Mouse (Mus musculus) hindbrain, embryonic 14.5 days (tissue): ENCODE measurements around the gene Sh3d21. TPM values are rescaled to one million over a fixed set of nuclear protein-coding genes. Genes with fewer than 3 reads are reported as not detected.

Experiments used
- ATAC-seq: fragments of 200-750 bp; cut with Nextera tagmentation; 2 replicates; pipeline ENCODE4 v1.8.0; 2017; ENCODE audit warnings: moderate number of reproducible peaks, mild to moderate bottlenecking, moderate TSS enrichment, moderate library complexity; ENCODE audit not compliant: low FRiP score
- DNase-seq: peaks from one replicate; pipeline ENCODE4 v3.0.0-alpha.2; 2015; ENCODE audit warnings: low spot score
- H3K27ac ChIP-seq: fragments of 300-500 bp; sonication (generic); 2 replicates; pipeline ENCODE4 v1.5.1; 2014; ENCODE audit warnings: mild to moderate bottlenecking, moderate library complexity
- H3K27me3 ChIP-seq: fragments of 300-500 bp; sonication (generic); 2 replicates; pipeline ENCODE4 v1.6.1; 2014; ENCODE audit warnings: mild to moderate bottlenecking, low read length, mixed read lengths; ENCODE audit not compliant: control insufficient read depth, insufficient read depth
- H3K36me3 ChIP-seq: fragments of 300-500 bp; sonication (generic); replicated peaks from 2 replicates; pipeline ENCODE4 v1.6.1; 2014; ENCODE audit not compliant: control insufficient read depth, insufficient read depth
- H3K4me1 ChIP-seq: fragments of 300-500 bp; sonication (generic); replicated peaks from 2 replicates; pipeline ENCODE4 v1.6.1; 2014; ENCODE audit warnings: antibody characterized with exemption, low read length, mixed read lengths; ENCODE audit not compliant: control insufficient read depth, insufficient read depth
- H3K4me2 ChIP-seq: fragments of 300-500 bp; sonication (generic); replicated peaks from 2 replicates; pipeline ENCODE4 v1.6.1; 2014; ENCODE audit warnings: mild to moderate bottlenecking, moderate library complexity
- H3K4me3 ChIP-seq: fragments of 300-500 bp; sonication (generic); replicated peaks from 2 replicates; pipeline ENCODE4 v1.5.1; 2014; ENCODE audit warnings: mild to moderate bottlenecking, low read length
- H3K9ac ChIP-seq: fragments of 300-500 bp; sonication (generic); 2 replicates; pipeline ENCODE4 v1.6.1; 2014
- H3K9me3 ChIP-seq: fragments of 300-500 bp; sonication (generic); 2 replicates; pipeline ENCODE4 v1.6.1; 2016; ENCODE audit warnings: low read length; ENCODE audit not compliant: control insufficient read depth
- WGBS: fragments of 180-500 bp; shearing (Covaris S2); extraction: QIAGEN DNeasy Blood & Tissue Kit; methylation state at CpG from one replicate; pipeline ENCODE4 v1.1.7; 2014; 5-methylcytosine and 5-hydroxymethylcytosine counted together
- polyA plus RNA-seq: library from polyadenylated mRNA; unstranded; fragments of >200 nt; fragmentation: Nextera tagmentation; extraction: Ambion mirVana; gene quantifications from 2 replicates; pipeline ENCODE4 v1.2.1, GENCODE M21; 2014

Sh3d21 gene
- polyA plus RNA-seq, 1 experiment from 2014 or later, result 1.1 TPM

- Histone ChIP-seq H3K9ac (no peak overlapping the region), H3K9me3 (no peaks in the 10 kb centered on the region), H3K4me3 (no peak overlapping the region), H3K36me3 (no peaks in the 10 kb centered on the region), H3K27me3 (peaks cover 39% of the 10 kb centered on the region), H3K4me1 (peaks cover 16% of the 10 kb centered on the region), H3K27ac (no peak overlapping the region), H3K4me2 (no peak overlapping the region)
- DNase-seq (no peak), ATAC-seq (no peak)
- WGBS, result 69% methylated on average over 4 of the region's 4 CpGs
Measured at GRCm38 (mm10) chr4:126145396-126145795, 17.9 kb downstream of the Sh3d21 start.

DNA sequence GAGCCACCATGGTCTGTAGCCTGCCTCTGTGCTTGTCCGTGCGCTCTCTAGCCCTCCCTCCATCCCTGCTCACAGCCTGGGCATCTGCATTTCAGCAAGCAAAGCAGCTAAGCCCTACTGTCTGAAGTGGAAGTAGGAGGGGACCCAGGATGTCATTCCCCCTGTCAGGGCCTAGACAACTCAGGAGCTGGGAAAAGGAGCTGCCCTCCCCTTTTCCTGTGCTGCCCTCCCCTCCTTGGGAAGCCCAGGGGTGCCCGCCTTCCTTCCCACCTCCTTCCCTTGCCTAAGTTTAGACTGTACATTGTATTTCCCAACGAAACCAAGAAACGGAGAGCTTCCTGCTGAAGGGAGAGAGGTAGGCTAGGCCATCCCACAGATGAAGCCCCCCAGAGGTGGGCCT, 22.3 kb downstream of the Sh3d21 start:
- Histone ChIP-seq H3K4me2 (no peak overlapping the region), H3K27me3 (no peaks in the 10 kb centered on the region), H3K4me3 (no peak overlapping the region), H3K27ac (no peak overlapping the region), H3K36me3 (peaks cover 41% of the 10 kb centered on the region), H3K9me3 (no peaks in the 10 kb centered on the region), H3K4me1 (no peaks in the 10 kb centered on the region), H3K9ac (no peak overlapping the region)
- no peak for ATAC-seq
- 84% methylated on average over 5 of the region's 5 CpGs for WGBS
- no peak for DNase-seq

GRCm38 (mm10) chr4:126137773-126138172, 25.5 kb downstream of the Sh3d21 start:
- DNase-seq (no peak), ATAC-seq (no peak)
- H3K4me3 ChIP-seq, result no peak overlapping the region
- 75% methylated on average over 4 of the region's 4 CpGs for WGBS
- H3K4me1 ChIP-seq, result no peaks in the 10 kb centered on the region
- H3K36me3 ChIP-seq, result peaks cover 66% of the 10 kb centered on the region
- H3K27ac ChIP-seq, result no peak overlapping the region
- H3K4me2 ChIP-seq, result no peak overlapping the region
- no peaks in the 10 kb centered on the region for H3K27me3 ChIP-seq
- H3K9me3 ChIP-seq, result no peaks in the 10 kb centered on the region
- no peak overlapping the region for H3K9ac ChIP-seq

GRCm38 (mm10) chr4:126134639-126135038, 28.7 kb downstream of the Sh3d21 start:
- H3K4me3 ChIP-seq, result no peak overlapping the region
- H3K4me2 ChIP-seq, result no peak overlapping the region
- H3K9ac ChIP-seq, result no peak overlapping the region
- DNase-seq (no peak), ATAC-seq (no peak)
- 85% methylated on average over 4 of the region's 4 CpGs for WGBS
- peaks cover 11% of the 10 kb centered on the region; the same call in 1 of the 2 replicates for H3K4me1 ChIP-seq
- peaks cover 78% of the 10 kb centered on the region for H3K36me3 ChIP-seq
- H3K27ac ChIP-seq, result no peak overlapping the region
- no peaks in the 10 kb centered on the region for H3K27me3 ChIP-seq
- no peaks in the 10 kb centered on the region for H3K9me3 ChIP-seq

GRCm38 (mm10) chr4:126134236-126134635, 29.1 kb downstream of the Sh3d21 start:
- DNase-seq (no peak), ATAC-seq (no peak)
- H3K27ac ChIP-seq, result no peak overlapping the region
- H3K36me3 ChIP-seq, result peaks cover 78% of the 10 kb centered on the region
- no peak overlapping the region for H3K4me2 ChIP-seq
- H3K9ac ChIP-seq, result no peak overlapping the region
- no peaks in the 10 kb centered on the region for H3K27me3 ChIP-seq
- H3K9me3 ChIP-seq, result no peaks in the 10 kb centered on the region
- peaks cover 11% of the 10 kb centered on the region; the same call in 1 of the 2 replicates for H3K4me1 ChIP-seq
- 88% methylated on average over 4 of the region's 4 CpGs for WGBS
- H3K4me3 ChIP-seq, result no peak overlapping the region

DNA sequence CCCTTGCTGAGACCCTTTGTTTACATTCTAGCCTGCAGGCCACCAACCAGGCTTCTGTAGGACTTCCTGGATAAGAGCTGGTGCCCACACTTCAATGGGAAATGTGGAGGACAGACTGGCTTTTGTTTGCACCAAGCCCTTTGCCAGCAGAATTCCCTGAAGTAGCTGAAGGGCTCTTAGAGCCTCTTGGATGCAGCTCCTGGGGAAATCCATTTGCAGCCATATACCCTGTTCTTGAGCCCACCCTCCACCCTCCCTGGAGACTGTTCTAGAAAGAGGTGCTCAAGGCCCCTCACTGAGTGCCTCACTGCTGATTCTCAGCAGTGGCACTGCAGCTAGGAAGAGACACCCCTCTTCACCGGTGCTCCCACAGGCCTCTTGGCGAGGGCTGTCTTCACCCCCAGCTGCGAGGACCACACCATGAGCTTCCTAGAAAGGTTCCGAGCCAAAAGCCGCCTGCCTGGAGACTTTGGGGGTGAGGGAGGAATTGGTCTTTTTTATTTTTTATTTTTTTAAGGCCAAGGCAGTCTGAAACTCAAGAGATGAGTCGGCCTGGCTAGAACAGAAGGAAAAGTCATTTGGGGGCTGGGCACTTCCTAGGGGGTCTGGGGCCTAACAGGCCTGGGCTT, 30.5 kb downstream of the Sh3d21 start:
- WGBS, result 85% methylated on average over 6 of the region's 6 CpGs
- no peak overlapping the region for H3K4me3 ChIP-seq
- H3K4me1 ChIP-seq, result peaks cover 11% of the 10 kb centered on the region; the same call in 1 of the 2 replicates
- no peak overlapping the region for H3K4me2 ChIP-seq
- peak overlapping the region; percentile 38 for H3K27ac ChIP-seq
- DNase-seq (no peak), ATAC-seq (no peak)
- no peaks in the 10 kb centered on the region for H3K9me3 ChIP-seq
- H3K9ac ChIP-seq, result no peak overlapping the region
- H3K27me3 ChIP-seq, result no peaks in the 10 kb centered on the region
- H3K36me3 ChIP-seq, result peaks cover 78% of the 10 kb centered on the region

- ATAC-seq, result peak; percentile 53
- WGBS, result 56% methylated on average over 10 of the region's 10 CpGs
- peak; percentile 74 for DNase-seq
- Histone ChIP-seq H3K4me3 (no peak overlapping the region), H3K27ac (peak overlapping the region; percentile 55; the same call in 1 of the 2 replicates), H3K9ac (no peak overlapping the region), H3K4me1 (peaks cover 11% of the 10 kb centered on the region; the same call in 1 of the 2 replicates), H3K27me3 (no peaks in the 10 kb centered on the region), H3K36me3 (peaks cover 77% of the 10 kb centered on the region), H3K9me3 (no peaks in the 10 kb centered on the region), H3K4me2 (no peak overlapping the region)
Measured at GRCm38 (mm10) chr4:126131290-126132121, 31.8 kb downstream of the Sh3d21 start.

GRCm38 (mm10) chr4:126130502-126130901, 32.8 kb downstream of the Sh3d21 start:
- Histone ChIP-seq H3K9ac (no peak overlapping the region), H3K27ac (peak overlapping the region; percentile 57; the same call in 1 of the 2 replicates), H3K4me1 (peaks cover 11% of the 10 kb centered on the region; the same call in 1 of the 2 replicates), H3K9me3 (no peaks in the 10 kb centered on the region), H3K4me3 (no peak overlapping the region), H3K36me3 (peaks cover 77% of the 10 kb centered on the region), H3K27me3 (no peaks in the 10 kb centered on the region), H3K4me2 (no peak overlapping the region)
- no peak for DNase-seq
- WGBS, result 84% methylated on average over 11 of the region's 11 CpGs
- no peak for ATAC-seq

- peaks cover 53% of the 10 kb centered on the region for H3K36me3 ChIP-seq
- H3K27me3 ChIP-seq, result no peaks in the 10 kb centered on the region
- H3K4me2 ChIP-seq, result no peak overlapping the region
- ATAC-seq, result no peak
- no peak for DNase-seq
- 80% methylated on average over 10 of the region's 10 CpGs for WGBS
- H3K4me3 ChIP-seq, result no peak overlapping the region
- H3K4me1 ChIP-seq, result 0 out of 2 replicates have a peak, but pooled peaks cover 2% of the 10 kb centered on the region
- H3K9me3 ChIP-seq, result peaks cover 11% of the 10 kb centered on the region; the same call in 1 of the 2 replicates
- H3K9ac ChIP-seq, result no peak overlapping the region
- H3K27ac ChIP-seq, result no peak overlapping the region
Measured at GRCm38 (mm10) chr4:126123309-126124040, 39.8 kb downstream of the Sh3d21 start.
